Mouse (Mus musculus): ENCODE data around the gene Nfkbia.

DNA sequence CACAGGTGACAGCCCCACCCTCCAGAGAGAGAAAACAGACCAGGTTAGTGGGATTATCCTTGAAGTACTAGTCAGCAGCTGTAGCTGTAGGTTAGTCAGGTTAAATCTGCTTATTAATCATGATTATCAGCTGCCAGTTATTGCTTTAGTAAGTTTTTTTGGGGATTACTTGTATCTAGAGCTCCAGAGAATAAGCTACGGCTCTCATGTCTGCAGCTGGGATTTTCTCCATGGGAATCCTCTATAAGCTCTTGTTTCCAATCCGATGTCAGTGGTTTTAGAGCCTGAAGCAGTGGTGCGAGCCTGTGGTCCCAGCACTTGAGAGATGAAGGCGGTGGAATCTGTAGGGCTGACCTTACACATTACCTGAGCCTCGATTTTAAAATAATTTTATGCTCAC, 16.4 kb upstream of the Nfkbia start:
- TF ChIP-seq CTCF (IDR thresholded peaks at IDR 0.05; ENCODE audit: insufficient read depth, low read length) (no peak), POLR2A (IDR thresholded peaks at IDR 0.05; ENCODE audit: borderline replicate concordance, extremely low read depth, low read depth, low read length) (no peak)

Measured in lung, adult 2 months (tissue).